Mouse (Mus musculus) mesoderm, embryonic 11.5 days (tissue): ENCODE data around the gene Gm20489.

ENCODE experiments used
- DNase-seq: peaks from one replicate; pipeline ENCODE4 v3.0.0-alpha.2; 2012; ENCODE audit warnings: low read depth, low spot score

Gene Gm20489

GRCm38 (mm10) chrX:101268755-101269124, at the start of gene Gm20489:
Gene Gm20489 (minus strand): TSS chrX:101269023.
- no peak for DNase-seq

GRCm38 (mm10) chrX:101313625-101314359, 45.0 kb upstream of the Gm20489 start:
- DNase-seq: no peak

- DNase-seq: no peak
These were observed 40.5 kb upstream of the Gm20489 start for GRCm38 (mm10) chrX:101309299-101309698.

- no peak for DNase-seq
These were observed 35.8 kb upstream of the Gm20489 start for GRCm38 (mm10) chrX:101304646-101305045.

- DNase-seq: no peak
These were observed 32.8 kb upstream of the Gm20489 start for GRCm38 (mm10) chrX:101301654-101302053.

- peak; percentile 40 for DNase-seq
These were observed 31.7 kb upstream of the Gm20489 start for GRCm38 (mm10) chrX:101300427-101301030.

- DNase-seq: peak; percentile 57
These were observed 30.9 kb upstream of the Gm20489 start for GRCm38 (mm10) chrX:101299473-101300426.

- DNase-seq: peak; percentile 36
These were observed 30.2 kb upstream of the Gm20489 start, which contains the start of gene Nlgn3 for GRCm38 (mm10) chrX:101299055-101299454. Gene Nlgn3 (plus strand): TSS chrX:101299168.

- DNase-seq: no peak
These were observed 21.3 kb upstream of the Gm20489 start for GRCm38 (mm10) chrX:101290111-101290510.

- no peak for DNase-seq
These were observed 20.2 kb upstream of the Gm20489 start for GRCm38 (mm10) chrX:101289037-101289436.

GRCm38 (mm10) chrX:101288432-101288831, 19.6 kb upstream of the Gm20489 start:
- DNase-seq: no peak

- no peak for DNase-seq
These were observed 18.7 kb upstream of the Gm20489 start for GRCm38 (mm10) chrX:101287543-101287942.

GRCm38 (mm10) chrX:101285953-101286670, 17.3 kb upstream of the Gm20489 start:
- DNase-seq: no peak

- DNase-seq: peak; percentile 53
These were observed 16.7 kb upstream of the Gm20489 start for GRCm38 (mm10) chrX:101285534-101285933.

GRCm38 (mm10) chrX:101282813-101283212, 14.0 kb upstream of the Gm20489 start:
- DNase-seq: no peak

GRCm38 (mm10) chrX:101273875-101274738, 5.3 kb upstream of the Gm20489 start, which contains the start of gene Med12:
Gene Med12 (plus strand): TSS chrX:101274030.
- DNase-seq: peak; percentile 91

GRCm38 (mm10) chrX:101273410-101273809, 4.6 kb upstream of the Gm20489 start:
- no peak for DNase-seq

- DNase-seq: no peak
These were observed 633 bp downstream of the Gm20489 start, which contains the start of gene Il2rg for GRCm38 (mm10) chrX:101268025-101268754. Gene Il2rg (minus strand): TSS chrX:101268255.

- DNase-seq: no peak
These were observed 2.2 kb downstream of the Gm20489 start for GRCm38 (mm10) chrX:101266631-101267030.

GRCm38 (mm10) chrX:101263892-101264291, 4.9 kb downstream of the Gm20489 start, which contains the start of gene Gm614:
Gene Gm614 (minus strand): TSS chrX:101263992.
- no peak for DNase-seq
